Mouse (Mus musculus): ENCODE results near the gene Npcd. TPM values are rescaled to one million over a fixed set of nuclear protein-coding genes. Genes with fewer than 3 reads are reported as not detected.

Gene Npcd
- polyA plus RNA-seq, 1 experiment: 0.50 TPM

- no peak for TF ChIP-seq CTCF (IDR thresholded peaks at IDR 0.05; ENCODE audit: insufficient read depth, low read length)
- no peak for TF ChIP-seq POLR2A (IDR thresholded peaks at IDR 0.05; ENCODE audit: borderline replicate concordance, extremely low read depth, low read depth, low read length)
- 75% methylated on average over 3 of the region's 3 CpGs for WGBS
- H3K4me1 ChIP-seq (ENCODE audit: control insufficient read depth, insufficient read depth, low read length): no peaks in the 10 kb centered on the region
- DNase-seq: no peak
- H3K4me3 ChIP-seq (replicated peaks; ENCODE audit: extremely low read depth, low read depth, low read length): no peak overlapping the region
Measured at GRCm38 (mm10) chr15:79867260-79868002, 33.4 kb upstream of the Npcd start.

GRCm38 (mm10) chr15:79859821-79860220 lies 25.8 kb upstream of the Npcd start:
- no peaks in the 10 kb centered on the region for H3K4me1 ChIP-seq (ENCODE audit: control insufficient read depth, insufficient read depth, low read length)
- DNase-seq: no peak
- TF ChIP-seq CTCF (IDR thresholded peaks at IDR 0.05; ENCODE audit: insufficient read depth, low read length) (no peak), POLR2A (IDR thresholded peaks at IDR 0.05; ENCODE audit: borderline replicate concordance, extremely low read depth, low read depth, low read length) (no peak)
- H3K4me3 ChIP-seq (replicated peaks; ENCODE audit: extremely low read depth, low read depth, low read length): no peak overlapping the region
- 82% methylated on average over 9 of the region's 9 CpGs for WGBS

GRCm38 (mm10) chr15:79858979-79859378 lies 24.9 kb upstream of the Npcd start:
- no peak for DNase-seq
- no peak for TF ChIP-seq CTCF (IDR thresholded peaks at IDR 0.05; ENCODE audit: insufficient read depth, low read length)
- no peak for TF ChIP-seq POLR2A (IDR thresholded peaks at IDR 0.05; ENCODE audit: borderline replicate concordance, extremely low read depth, low read depth, low read length)
- 71% methylated on average over 5 of the region's 5 CpGs for WGBS

GRCm38 (mm10) chr15:79850143-79850542 lies 16.1 kb upstream of the Npcd start:
- Histone ChIP-seq H3K4me1 (ENCODE audit: control insufficient read depth, insufficient read depth, low read length) (no peaks in the 10 kb centered on the region), H3K4me3 (replicated peaks; ENCODE audit: extremely low read depth, low read depth, low read length) (no peak overlapping the region)
- WGBS: 89% methylated on average over 2 of the region's 2 CpGs
- no peak for DNase-seq
- TF ChIP-seq POLR2A (IDR thresholded peaks at IDR 0.05; ENCODE audit: borderline replicate concordance, extremely low read depth, low read depth, low read length) (no peak), CTCF (IDR thresholded peaks at IDR 0.05; ENCODE audit: insufficient read depth, low read length) (no peak)

More at GRCm38 (mm10) chr15:79858979-79859378, 24.9 kb upstream of the Npcd start:
- Histone ChIP-seq H3K4me1 (ENCODE audit: control insufficient read depth, insufficient read depth, low read length) (no peaks in the 10 kb centered on the region), H3K4me3 (replicated peaks; ENCODE audit: extremely low read depth, low read depth, low read length) (no peak overlapping the region)

GRCm38 (mm10) chr15:79847100-79847499 lies 13.1 kb upstream of the Npcd start:
- DNase-seq: no peak
- TF ChIP-seq POLR2A (IDR thresholded peaks at IDR 0.05; ENCODE audit: borderline replicate concordance, extremely low read depth, low read depth, low read length): no peak
- TF ChIP-seq CTCF (IDR thresholded peaks at IDR 0.05; ENCODE audit: insufficient read depth, low read length): no peak
- 28% methylated on average over 5 of the region's 5 CpGs for WGBS
- Histone ChIP-seq H3K4me3 (replicated peaks; ENCODE audit: extremely low read depth, low read depth, low read length) (no peak overlapping the region), H3K4me1 (ENCODE audit: control insufficient read depth, insufficient read depth, low read length) (no peaks in the 10 kb centered on the region)

GRCm38 (mm10) chr15:79845986-79846385 lies 11.9 kb upstream of the Npcd start:
- WGBS: 64% methylated on average over 4 of the region's 4 CpGs
- no peaks in the 10 kb centered on the region for H3K4me1 ChIP-seq (ENCODE audit: control insufficient read depth, insufficient read depth, low read length)
- DNase-seq: no peak
- no peak overlapping the region for H3K4me3 ChIP-seq (replicated peaks; ENCODE audit: extremely low read depth, low read depth, low read length)
- TF ChIP-seq POLR2A (IDR thresholded peaks at IDR 0.05; ENCODE audit: borderline replicate concordance, extremely low read depth, low read depth, low read length): no peak
- no peak for TF ChIP-seq CTCF (IDR thresholded peaks at IDR 0.05; ENCODE audit: insufficient read depth, low read length)

GRCm38 (mm10) chr15:79842985-79843384 lies 8.9 kb upstream of the Npcd start:
- TF ChIP-seq POLR2A (IDR thresholded peaks at IDR 0.05; ENCODE audit: borderline replicate concordance, extremely low read depth, low read depth, low read length) (no peak), CTCF (IDR thresholded peaks at IDR 0.05; ENCODE audit: insufficient read depth, low read length) (no peak)
- Histone ChIP-seq H3K4me3 (replicated peaks; ENCODE audit: extremely low read depth, low read depth, low read length) (no peak overlapping the region), H3K4me1 (ENCODE audit: control insufficient read depth, insufficient read depth, low read length) (no peaks in the 10 kb centered on the region)
- WGBS: 89% methylated on average over 3 of the region's 3 CpGs
- no peak for DNase-seq

- TF ChIP-seq POLR2A (IDR thresholded peaks at IDR 0.05; ENCODE audit: borderline replicate concordance, extremely low read depth, low read depth, low read length) (no peak), CTCF (IDR thresholded peaks at IDR 0.05; ENCODE audit: insufficient read depth, low read length) (no peak)
- H3K4me3 ChIP-seq (replicated peaks; ENCODE audit: extremely low read depth, low read depth, low read length): no peak overlapping the region
- no peak for DNase-seq
- 65% methylated on average over 2 of the region's 2 CpGs for WGBS
- no peaks in the 10 kb centered on the region for H3K4me1 ChIP-seq (ENCODE audit: control insufficient read depth, insufficient read depth, low read length)
Measured at GRCm38 (mm10) chr15:79840281-79840680, 6.2 kb upstream of the Npcd start.

GRCm38 (mm10) chr15:79834881-79835260 lies 834 bp upstream of the Npcd start:
- no peak for TF ChIP-seq POLR2A (IDR thresholded peaks at IDR 0.05; ENCODE audit: borderline replicate concordance, extremely low read depth, low read depth, low read length)
- Histone ChIP-seq H3K4me1 (ENCODE audit: control insufficient read depth, insufficient read depth, low read length) (peaks cover 3% of the 10 kb centered on the region; the same call in 1 of the 2 replicates), H3K4me3 (replicated peaks; ENCODE audit: extremely low read depth, low read depth, low read length) (no peak overlapping the region)
- 59% methylated on average over 9 of the region's 9 CpGs for WGBS
- no peak for DNase-seq

Data from lung, adult 2 months (tissue).